Mouse (Mus musculus) cerebellum, postnatal 10 days (tissue): ENCODE measurements around the gene Tpx2.

ENCODE experiments used
- DNase-seq, 2 experiments: peaks; one replicate each; pipeline ENCODE4 v3.0.0; 2021; ENCODE audit warnings: mixed read lengths in 2 of 2

Gene Tpx2

DNA sequence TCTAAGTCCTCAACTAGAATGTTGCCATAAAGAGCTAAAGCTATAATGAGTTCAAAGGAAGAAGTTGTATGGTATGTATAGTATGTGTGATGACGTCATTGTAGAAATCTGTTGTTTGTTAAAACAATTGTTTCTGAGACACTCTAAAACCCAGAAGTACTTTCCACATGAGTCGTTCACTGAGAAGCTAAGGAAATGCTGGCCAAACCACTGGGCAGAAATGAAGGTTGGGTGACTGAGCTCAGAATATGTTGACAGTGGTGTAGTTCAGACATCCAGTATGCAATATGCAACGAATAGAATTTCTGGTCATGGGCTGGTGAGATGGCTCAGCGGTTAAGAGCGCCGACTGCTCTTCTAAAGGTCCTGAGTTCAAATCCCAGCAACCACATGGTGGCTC lies 15.6 kb downstream of the Tpx2 start:
- no peak for DNase-seq

DNA sequence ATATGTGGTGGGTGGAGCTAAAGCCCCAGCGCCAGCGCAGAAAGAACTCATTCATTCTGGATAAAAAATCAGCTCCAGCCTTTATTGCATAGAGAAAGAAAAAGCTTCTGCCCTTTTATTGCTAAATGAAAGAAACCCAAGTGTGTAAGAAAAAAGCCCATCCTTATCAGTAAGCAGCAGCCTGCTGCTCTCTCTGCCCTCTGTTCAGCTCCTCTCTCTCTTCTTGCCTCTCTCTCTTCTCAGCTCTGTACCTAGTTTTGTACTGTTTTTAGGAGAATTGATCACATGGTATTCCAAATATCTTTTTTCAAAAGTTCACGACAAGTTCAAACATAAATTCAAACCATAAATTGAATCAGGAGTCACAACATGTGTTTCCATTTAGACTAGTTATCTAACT lies 30.5 kb downstream of the Tpx2 start:
- DNase-seq = no peak

DNA sequence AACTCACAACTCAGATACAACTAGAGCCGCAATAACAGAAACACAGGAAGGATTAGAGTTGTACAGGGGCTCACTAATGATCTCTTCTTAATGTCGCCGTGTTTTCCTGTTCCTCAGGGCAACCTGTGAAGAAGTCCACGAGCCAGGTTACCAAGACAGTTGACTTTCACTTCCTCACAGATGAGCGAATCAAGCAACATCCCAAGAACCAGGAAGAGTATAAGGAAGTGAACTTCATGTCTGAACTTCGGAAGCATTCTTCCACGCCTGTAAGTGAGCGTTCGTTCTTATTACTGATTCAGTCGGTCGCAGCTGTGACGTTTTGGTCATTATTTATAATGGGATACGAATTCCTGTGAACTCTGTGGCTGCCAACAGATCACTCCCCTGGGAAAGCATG lies 33.1 kb downstream of the Tpx2 start:
- DNase-seq = no peak

DNA sequence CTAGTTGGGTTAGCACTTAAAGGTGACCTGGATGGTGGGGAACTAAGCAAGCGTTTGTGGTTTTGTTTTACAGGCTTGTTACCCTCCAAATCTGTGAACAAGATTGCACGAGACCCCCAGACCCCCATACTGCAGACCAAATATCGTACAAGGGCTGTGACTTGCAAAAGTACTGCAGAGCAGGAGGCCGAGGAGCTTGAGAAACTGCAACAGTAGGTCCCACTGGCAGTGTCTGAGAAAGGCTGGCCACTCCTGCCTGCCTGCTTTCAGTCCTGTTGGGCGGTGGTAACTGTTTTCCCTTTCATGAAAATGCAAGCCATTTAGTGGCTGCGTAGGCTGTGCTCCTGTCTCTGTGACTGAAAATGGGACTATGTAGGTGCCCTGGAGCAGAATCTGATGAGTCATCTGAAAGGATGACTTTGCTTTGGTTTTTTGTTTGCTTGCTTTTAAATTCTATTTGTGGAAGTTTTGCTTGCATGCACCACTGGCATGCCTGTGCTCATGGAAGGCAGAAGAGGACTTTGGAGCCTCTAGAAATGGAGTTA lies 36.4 kb downstream of the Tpx2 start:
- no peak for DNase-seq

DNA sequence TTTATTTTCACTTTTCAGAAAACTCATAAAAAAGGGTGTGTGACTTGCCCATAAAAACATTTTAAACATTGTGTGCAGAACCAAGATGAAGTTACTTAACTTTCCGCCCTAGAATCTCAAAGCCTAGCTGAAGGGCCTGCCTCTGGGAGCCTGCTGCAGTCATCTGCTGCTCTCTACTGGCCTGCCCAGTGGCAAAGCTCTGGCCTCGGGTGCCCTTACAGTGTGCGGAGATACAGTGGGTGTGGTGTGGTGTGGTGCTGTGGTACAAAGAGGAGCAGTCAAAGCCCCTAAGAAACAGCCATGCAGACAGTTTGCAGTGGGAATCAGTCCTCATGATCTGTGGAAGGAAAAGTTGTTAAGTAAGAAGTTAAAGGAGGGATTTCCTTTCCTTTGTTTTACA lies 39.5 kb downstream of the Tpx2 start:
- no peak for DNase-seq

DNA sequence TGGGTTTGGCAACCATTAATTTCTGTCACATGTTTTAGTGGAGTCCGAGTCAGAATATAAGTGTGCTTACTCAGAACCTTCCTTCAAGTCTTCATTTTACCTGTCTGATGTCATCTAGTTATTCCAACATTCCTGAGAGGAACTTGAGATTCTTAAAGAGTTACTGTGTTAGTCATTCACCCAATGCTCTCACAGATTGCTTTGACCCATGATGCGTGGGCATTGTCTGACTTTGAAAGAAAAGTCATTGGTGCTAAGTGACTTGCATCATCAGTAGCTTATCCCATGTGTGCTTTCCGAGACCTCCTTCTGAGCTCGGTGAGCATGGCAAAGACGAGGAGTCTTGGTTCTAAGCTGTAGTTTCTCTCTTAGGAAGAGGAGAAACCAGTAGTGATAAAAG lies 41.0 kb downstream of the Tpx2 start:
- DNase-seq = no peak

DNA sequence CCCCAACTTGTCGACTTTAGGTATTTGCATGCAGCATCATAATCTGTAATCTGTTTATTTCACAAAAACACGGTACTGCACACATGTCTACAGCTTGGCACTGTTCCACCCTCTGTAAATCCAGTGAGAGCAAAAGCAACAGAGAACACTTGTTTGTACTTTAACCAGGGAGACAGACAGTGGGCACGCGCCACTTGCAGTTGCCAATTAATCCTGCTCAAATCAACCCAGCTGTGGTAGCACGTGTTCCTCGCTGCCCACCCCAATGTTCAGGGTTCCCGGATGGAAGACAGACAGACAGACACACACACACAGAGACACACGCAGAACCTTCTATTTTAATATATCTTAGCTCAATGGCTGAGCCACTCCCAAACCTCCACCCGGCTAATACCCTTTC lies 48.1 kb downstream of the Tpx2 start:
- no peak for DNase-seq

DNA sequence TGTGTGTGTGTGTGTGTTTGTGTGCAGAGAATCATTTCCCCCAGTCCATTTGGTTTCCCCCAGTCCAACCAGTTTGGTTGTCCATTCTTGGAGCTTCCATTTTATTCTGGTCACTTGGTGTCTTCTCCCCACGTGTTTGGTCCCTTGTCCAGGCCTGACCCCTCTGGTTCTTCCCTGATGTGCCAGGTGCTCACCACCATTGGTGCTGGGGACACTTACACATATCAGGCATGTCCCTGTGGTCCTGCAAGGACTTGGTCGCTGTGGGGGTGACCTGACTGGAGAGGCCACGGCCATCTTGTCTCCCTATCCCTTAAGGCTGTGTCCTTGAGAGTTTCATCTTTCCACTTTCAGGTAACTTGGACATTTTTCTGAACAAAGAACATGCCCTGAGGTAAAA lies 49.2 kb downstream of the Tpx2 start:
- DNase-seq = no peak

DNA sequence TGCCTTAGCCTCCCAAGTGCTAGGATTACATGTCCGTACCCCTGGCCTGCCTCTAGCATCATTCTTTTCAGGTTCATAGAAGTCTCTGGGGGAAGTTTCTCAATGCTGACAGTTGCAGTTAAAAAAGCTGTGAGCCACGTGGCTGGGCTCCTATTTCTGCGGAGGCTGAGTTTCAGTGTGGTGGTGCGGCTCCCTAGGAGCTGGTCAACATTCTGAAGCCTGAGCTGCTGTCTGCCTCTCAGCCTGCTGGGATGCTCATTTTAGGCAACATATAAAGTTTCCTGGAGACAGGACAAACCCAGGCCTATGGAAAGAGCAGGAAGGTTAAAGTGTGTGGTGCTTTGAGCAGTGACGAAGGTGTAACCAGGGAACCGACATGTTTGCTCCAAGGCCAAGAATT lies 51.2 kb downstream of the Tpx2 start:
- DNase-seq = no peak

DNA sequence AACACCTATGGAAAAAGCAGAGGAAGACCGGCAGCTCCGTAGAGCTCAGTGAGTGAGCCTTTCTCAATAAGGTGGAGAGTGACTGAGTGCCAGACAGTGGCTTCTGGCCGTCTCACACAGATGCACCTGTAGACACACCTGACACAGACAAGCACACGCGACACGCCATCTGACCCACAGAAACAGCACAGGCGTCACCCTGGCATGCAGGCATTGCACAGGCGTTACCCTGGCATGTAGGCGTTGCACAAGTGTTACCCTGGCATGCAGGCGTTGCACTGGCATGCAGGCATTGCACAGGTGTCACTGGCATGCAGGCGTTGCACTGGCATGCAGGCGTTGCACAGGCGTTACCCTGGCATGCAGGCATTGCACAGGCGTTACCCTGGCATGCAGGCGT lies 53.5 kb downstream of the Tpx2 start:
- DNase-seq = no peak

DNA sequence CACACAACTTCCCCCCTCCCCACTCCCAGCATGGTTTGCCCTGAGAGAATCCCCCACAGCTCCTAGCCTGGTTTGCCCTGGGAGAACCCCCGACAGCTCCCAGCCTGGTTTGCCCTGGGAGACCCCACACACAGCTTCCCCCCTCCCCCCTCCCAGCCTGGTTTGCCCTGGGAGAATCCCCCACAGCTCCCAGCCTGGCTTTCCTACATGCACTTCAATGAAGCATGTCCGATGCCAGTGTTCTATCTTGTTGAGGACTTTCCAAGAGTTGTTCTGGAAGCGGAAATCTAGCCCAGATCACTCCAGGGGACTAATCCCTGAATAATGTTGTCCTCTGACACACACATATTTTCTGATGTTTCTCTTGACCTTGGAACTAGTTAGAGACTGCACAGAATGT lies 54.9 kb downstream of the Tpx2 start:
- DNase-seq = peak; percentile 52 to 57

DNA sequence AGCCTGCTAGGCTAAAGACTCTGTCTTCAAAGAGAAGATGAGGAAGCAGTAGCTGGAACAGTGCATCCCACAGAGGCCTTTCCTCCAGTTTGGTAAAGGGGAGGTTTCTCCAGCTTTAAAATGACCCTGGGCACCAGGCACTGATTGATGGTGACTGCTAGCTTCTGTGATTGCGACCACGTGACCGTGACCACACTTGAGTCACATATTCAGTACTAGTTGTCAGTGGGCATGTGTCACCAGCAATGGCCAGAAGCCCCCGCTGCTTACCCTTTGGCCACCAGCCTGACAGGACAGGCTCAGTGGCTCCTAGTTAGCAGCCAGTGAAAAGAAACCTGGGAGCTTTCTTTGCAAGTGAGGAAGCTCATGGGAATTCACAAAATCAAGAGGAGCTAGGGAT lies 55.8 kb downstream of the Tpx2 start:
- peak in 1 of 2 experiments; percentile 35 for DNase-seq

DNA sequence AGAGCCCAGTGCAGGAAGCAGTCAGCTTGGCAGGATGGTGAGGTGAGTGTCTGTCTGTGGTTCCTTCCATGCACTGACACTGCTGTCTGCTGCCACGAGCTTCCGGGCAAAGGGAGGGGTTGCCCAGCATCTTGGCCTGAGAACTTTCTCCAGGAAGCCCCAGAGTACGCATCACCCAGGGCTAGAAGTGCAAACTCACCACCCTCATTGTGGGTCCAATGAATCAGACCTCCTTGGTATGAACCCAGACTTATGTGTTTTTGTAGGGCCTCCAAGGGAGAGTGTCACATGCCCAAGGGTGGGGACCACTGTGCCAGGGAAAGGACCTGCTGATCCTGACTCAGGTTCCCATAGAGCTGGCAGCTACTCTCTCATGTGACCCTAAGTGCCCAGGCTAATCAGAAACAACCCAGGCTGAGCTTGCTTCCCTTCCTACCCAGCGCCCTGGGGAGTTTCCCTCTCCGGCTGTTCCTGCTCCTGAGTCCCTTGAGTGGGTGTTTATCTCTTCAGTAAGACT lies 56.4 kb downstream of the Tpx2 start:
- DNase-seq = no peak

DNA sequence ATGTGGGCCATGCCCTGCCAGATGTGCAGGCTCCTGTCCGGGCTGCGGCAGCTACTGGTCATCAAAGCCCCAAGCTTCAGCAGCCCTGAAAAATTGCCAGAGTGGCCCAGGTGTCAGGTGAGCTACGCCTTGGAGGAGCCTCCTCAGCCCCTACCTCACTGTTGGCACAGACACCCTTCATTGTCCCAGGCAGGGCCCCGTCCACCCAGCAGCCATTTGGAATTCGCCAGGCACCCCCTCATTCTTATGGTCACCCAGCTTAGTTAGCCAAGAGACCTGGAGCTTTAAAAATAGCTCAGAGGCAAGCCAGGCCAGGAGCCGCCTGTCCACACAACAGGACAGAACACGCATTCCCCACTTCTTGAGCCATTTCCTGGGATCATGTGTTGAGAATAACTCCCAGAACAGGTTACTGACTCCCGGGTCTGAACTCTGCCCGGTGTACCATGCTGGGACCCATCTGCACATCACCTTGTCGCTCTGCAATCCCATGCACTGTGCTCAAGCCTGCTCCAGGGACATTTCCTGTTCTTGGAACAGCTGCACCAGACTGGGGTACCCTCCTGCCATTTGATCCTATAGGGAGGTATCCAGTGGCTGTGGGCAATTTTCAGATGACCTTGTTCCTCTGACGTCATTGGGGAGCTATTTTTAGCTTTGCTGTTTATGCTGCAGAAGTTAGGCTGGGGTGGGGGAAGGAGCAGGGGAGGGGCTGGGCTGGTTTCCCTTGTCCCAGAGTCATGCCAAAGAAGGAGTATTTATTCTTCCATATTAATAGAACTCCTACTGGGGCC lies 57.5 kb downstream of the Tpx2 start:
- DNase-seq = no peak

DNA sequence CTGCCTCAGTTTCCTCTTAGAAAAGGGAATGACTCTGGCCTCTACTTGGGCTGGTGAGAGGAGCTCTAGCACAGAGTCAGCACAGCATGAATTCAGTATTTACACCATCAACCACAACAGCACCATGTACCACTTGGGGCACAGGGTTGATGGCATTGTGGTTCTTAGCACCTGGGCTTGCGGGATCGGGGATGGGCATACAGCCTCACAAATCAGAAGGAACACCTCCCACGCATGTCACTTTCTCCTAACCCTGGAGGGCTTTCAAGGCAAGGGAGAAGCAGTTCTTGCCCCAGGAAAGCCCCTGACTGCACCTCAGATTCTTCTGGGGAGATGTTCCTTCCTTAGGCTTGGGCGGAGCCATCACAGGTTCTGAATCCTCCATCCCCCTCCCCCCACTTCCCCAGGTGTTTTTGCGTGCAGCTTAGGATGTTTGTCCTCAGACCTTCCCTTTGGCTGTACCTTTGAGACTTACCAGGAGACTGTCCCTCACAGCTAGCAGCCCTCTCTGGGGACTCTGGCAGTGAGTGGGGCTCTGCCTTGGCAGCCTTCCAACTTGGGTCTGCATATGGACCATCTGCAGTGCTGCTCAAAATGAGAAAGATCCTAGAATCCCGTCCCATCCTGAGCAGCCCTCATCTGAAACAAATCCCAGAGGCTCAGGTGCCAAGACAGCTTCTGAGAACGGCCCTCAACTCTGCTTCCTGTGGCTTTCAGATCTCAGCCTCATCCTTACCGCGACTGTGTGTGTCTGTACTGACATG lies 58.7 kb downstream of the Tpx2 start:
- DNase-seq = peak in 1 of 2 experiments; percentile 49

DNA sequence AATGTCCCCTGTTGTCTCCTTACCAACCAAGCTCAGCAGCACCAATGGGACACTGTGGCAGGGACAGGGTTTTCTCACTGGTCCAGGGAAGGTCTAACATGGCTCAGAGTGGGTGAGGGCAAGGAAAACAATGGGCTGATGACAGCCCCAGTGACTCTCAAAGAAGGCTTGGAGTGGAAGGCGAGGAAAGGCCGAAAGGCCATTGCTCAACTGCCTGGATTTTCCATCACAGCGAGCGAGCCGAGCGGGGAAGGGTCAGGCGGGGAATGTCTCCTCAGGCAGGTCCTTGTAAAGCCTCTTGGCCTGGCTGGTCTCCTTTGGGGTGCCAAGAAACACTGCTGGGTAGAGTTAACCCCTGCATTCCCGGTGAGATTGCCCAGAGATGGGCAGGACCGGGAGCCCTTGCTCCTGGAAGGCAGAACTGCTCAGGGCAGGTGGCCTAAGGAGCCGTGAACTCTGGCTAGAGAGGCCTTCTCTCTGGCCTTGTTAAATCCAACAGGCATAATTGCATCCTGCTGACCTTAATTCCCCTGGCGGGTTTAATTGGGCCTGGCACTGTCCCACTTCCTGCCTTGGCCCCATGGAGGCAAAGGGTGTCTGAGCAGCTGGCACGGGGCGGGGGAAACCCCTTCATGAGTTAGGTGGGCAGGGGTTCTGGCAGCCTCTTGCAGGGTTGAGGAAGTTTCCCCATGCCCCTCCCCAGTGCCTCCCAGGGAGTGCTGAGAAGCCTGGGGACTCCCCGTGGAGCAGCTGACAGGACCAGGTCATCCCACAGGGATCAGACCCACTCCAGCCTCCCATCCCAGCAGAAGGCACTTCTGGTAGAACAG lies 59.6 kb downstream of the Tpx2 start:
- peak in 1 of 2 experiments; percentile 46 for DNase-seq

DNA sequence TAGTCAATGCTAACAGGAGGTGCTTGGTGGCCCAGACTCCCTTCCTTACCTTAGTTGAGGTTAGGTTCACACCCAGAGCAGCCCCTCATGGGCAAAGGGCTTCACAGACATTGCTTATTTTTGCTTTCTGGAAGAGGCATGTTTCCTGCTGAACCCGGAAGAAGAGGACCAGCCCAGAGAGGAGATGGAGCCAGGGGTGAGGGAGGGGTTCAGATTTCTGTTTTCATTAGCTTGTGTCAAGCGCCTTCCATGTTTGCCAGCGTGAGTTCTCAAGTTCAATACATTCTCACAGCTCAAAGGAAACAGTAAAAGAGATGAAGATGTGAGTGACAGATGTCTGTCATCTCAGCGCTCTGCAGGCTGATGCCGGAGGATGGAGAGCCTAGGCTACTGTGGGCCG lies 62.1 kb downstream of the Tpx2 start:
- DNase-seq = peak in 1 of 2 experiments; percentile 5

DNA sequence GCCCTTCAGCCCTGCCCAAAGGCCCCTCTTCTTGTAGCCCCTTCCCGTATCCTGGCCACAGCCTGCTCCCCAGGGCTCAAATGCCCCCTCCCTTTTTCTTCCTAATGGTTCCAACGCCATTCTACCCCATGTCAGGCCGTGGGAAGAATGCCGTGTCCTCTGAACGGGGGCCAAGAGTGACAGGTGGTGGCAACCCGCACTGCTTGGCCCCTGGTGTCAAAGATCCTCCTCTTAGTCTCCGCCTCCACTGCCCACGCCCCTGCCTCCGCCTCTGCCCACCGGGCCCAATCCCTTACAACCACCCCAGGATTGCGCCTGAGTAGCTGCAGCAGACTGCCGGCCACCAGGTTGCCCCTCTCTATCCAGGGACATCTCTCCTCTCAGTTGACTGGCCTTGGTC lies 63.3 kb downstream of the Tpx2 start, which contains the start of gene Mylk2:
Gene Mylk2 (plus strand): TSS at position 322 of the 400 bp plus-strand sequence.
- DNase-seq = peak; percentile 82 to 87

DNA sequence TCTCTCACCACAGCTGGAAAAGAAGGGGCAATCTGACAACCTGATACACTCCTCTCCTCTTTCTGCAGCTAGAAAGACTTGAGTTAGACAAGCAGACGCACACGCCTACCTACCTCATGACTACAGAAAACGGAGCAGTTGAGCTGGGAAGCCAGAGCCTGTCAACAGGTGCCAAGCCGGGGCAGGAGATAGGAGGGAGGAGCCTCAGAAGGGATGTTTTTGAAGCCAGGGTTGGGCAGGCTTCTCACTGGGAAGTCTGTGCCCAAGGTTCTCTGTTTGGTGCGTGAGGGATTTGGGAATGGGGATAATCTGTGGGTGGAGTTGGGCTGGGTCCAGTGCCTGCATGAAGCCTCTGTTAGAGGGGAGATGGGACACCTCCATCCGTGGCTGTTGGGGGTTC lies 63.7 kb downstream of the Tpx2 start:
- peak in 1 of 2 experiments; percentile 22 for DNase-seq

DNA sequence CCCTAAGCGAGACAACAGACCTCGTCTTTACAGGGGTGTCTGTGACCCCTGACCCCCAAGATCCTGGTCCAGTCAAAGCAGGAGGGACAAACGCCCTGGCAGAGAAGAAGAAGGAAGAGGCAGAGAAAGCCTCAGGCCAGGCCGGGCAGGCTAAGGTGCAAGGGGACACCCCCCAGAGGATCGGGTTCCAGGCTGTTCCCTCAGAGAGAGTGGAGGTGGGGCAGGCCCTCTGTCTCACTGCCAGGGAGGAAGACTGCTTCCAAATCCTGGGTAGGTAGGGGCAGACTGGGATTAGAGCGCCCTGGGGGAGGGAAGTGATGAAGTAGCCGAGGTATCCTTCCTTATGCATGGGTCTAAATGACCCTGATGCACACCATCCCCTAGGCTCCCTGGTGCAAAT lies 65.7 kb downstream of the Tpx2 start:
- no peak for DNase-seq

DNA sequence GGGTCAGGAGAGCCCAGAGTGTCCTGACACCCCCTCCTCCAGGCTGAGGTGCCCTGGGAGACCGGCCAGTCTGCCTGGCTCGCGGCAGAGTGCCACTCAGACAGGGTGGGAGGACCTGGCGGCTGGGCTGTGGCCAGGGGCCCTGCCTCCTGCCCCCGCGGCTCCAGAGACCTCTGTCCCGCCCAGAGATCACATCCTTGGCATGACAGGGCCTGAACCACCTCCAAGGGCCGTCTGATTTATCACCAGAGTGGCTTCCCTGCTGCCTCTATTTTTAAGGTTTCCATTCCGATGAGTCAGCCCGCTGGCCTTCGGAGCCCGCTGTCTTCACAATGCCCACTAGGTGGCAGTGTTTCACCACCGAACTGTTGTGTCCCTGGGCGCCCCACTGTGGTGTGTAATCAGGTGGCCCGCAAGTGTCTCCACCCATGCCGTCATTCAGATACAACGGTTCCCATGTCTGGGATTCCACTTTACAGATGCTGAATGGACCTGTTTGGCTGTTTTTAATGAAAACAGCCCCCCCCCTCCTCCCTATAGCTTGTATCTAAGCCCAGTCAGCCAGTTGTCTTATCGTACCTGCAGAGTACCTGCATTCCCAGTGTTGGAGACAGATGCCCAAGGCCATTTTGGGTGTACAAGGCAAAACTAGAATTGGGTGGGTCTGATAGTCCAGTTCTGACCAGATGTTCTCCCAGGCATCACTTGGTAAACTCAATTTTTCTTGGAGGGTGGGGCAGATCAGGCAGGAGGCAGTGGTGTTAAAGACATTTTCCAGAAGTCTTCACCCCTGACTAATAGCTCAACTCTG lies 66.8 kb downstream of the Tpx2 start:
- peak; percentile 95 to 98 for DNase-seq

DNA sequence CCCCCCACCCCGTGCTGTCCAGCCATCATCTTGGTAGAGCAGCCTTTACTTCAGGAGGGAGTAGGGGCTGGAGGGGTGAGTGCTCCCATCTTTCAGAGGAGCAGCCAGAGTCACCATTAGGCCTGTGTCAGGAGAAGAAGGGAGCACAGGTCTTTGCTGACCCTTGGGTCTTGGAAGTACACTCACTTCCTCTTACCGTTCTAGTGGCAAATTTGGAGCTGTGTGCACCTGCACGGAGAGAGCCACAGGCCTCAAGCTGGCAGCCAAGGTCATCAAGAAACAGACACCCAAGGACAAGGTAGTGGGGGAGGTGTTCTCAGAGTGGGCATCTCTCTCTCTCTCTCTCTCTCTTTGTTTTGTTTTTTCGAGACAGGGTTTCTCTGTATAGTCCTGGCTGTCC lies 67.7 kb downstream of the Tpx2 start:
- no peak for DNase-seq
